Mouse (Mus musculus) heart, embryonic 16.5 days (tissue): ENCODE data around the gene Fbrs. TPM values are rescaled to one million over a fixed set of nuclear protein-coding genes. Genes with fewer than 3 reads are reported as not detected.
A peak's percentile ranks its signal among the peaks of the same experiment; 100 is the strongest.

Experiments
- ATAC-seq: fragments of 200-750 bp; cut with Nextera tagmentation; replicated peaks from 2 replicates; pipeline ENCODE4 v1.8.0; 2017; ENCODE audit warnings: moderate number of reproducible peaks; ENCODE audit not compliant: insufficient read depth, low FRiP score; ENCODE audit errors: extremely low read depth
- H3K27ac ChIP-seq: fragments of 300-500 bp; sonication (generic); 2 replicates; pipeline ENCODE4 v1.5.1; 2014; ENCODE audit warnings: mild to moderate bottlenecking, low read length, control low read depth, moderate library complexity
- H3K27me3 ChIP-seq: fragments of 300-500 bp; sonication (generic); 2 replicates; pipeline ENCODE4 v1.6.1; 2014; ENCODE audit warnings: low read length, mixed read lengths; ENCODE audit not compliant: control insufficient read depth, insufficient read depth
- H3K36me3 ChIP-seq: fragments of 300-500 bp; sonication (generic); 2 replicates; pipeline ENCODE4 v1.6.1; 2014; ENCODE audit not compliant: control insufficient read depth, insufficient read depth
- H3K4me1 ChIP-seq: fragments of 300-500 bp; sonication (generic); 2 replicates; pipeline ENCODE4 v1.6.1; 2014; ENCODE audit warnings: low read length, mixed read lengths; ENCODE audit not compliant: control insufficient read depth, insufficient read depth
- H3K4me2 ChIP-seq: fragments of 300-500 bp; sonication (generic); 2 replicates; pipeline ENCODE4 v1.6.1; 2014; ENCODE audit warnings: low read depth, mild to moderate bottlenecking, control low read depth, low read length
- H3K4me3 ChIP-seq: fragments of 300-500 bp; sonication (generic); 2 replicates; pipeline ENCODE4 v1.5.1; 2014; ENCODE audit warnings: mild to moderate bottlenecking, control low read depth, low read length
- H3K9ac ChIP-seq: fragments of 300-500 bp; sonication (generic); 2 replicates; pipeline ENCODE4 v1.6.1; 2014; ENCODE audit warnings: low read length, control low read depth
- H3K9me3 ChIP-seq: fragments of 300-500 bp; sonication (generic); replicated peaks from 2 replicates; pipeline ENCODE4 v1.6.1; 2016; ENCODE audit warnings: low read length; ENCODE audit not compliant: control insufficient read depth
- WGBS: fragments of 180-500 bp; shearing (Covaris S2); extraction: QIAGEN DNeasy Blood & Tissue Kit; methylation state at CpG from one replicate; pipeline ENCODE4 v1.1.7; 2014; 5-methylcytosine and 5-hydroxymethylcytosine counted together
- polyA plus RNA-seq: library from polyadenylated mRNA; unstranded; fragments of >200 nt; fragmentation: Nextera tagmentation; extraction: Ambion mirVana; gene quantifications from 2 replicates; pipeline ENCODE4 v1.2.1, GENCODE M21; 2015

Fbrs gene
- polyA plus RNA-seq, result 8.3 and 8.9 TPM in 2 replicates

GRCm38 (mm10) chr7:127478635-127479317, at the start of gene Fbrs:
Fbrs (plus strand) TSS chr7:127479199.
- peak within 1 kb of the TSS; percentile 96 for H3K9ac ChIP-seq
- H3K4me1 ChIP-seq, result peaks cover 23% of the 10 kb centered on the region
- H3K9me3 ChIP-seq, result no peaks in the 10 kb centered on the region
- H3K27ac ChIP-seq, result peak within 1 kb of the TSS; percentile 100
- under 1% methylated on average over 54 of the region's 62 CpGs for WGBS
- no peaks in the 10 kb centered on the region for H3K27me3 ChIP-seq
- H3K36me3 ChIP-seq, result peaks cover 47% of the 10 kb centered on the region
- H3K4me3 ChIP-seq, result peak within 1 kb of the TSS; percentile 72
- H3K4me2 ChIP-seq, result peak within 1 kb of the TSS; percentile 98
- peak; percentile 79 for ATAC-seq

DNA sequence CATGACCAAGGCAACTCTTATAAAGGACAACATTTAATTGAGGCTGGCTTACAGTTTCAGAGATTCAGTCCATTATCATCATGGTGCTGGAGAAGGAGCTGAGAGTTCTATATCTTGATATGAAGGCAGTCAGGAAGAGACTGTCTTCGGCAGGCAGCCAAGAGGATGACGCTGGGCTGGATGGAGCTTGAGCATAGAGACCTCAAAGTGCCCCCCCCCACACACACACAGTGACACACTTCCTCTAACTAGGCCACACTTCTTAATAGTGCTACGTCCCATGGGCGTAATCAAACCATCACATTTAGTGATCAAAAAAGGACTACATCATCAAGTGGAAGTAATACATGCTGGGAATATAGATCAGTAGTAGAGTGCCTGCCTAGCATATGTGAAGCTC, 43.8 kb upstream of the Fbrs start:
- Histone ChIP-seq H3K4me3 (no peak overlapping the region), H3K27me3 (no peaks in the 10 kb centered on the region), H3K36me3 (no peaks in the 10 kb centered on the region), H3K27ac (no peak overlapping the region), H3K9ac (no peak overlapping the region), H3K9me3 (0 out of 2 replicates have a peak, but pooled peaks cover 8% of the 10 kb centered on the region), H3K4me2 (no peak overlapping the region), H3K4me1 (no peaks in the 10 kb centered on the region)
- 82% methylated on average over 4 of the region's 4 CpGs for WGBS
- ATAC-seq, result no peak

DNA sequence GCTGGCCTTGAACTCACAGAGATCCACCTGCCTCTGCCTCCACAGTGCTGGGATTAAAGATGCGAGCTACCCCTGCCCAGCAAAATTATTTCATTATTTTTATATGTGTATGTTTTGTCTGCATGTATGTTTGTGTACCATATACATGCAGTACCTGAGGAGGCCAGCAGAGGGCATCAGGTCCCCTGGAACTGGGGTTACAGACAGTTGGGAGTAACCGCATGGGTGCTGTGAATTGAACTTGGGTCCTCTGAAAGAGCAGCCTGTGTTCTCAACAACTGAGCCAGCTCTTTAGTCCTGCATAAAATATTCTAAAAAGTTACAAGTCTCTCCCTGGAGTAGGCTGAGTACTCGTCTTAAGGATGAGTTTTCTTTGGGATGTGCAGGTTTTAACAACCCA, 41.3 kb upstream of the Fbrs start:
- Histone ChIP-seq H3K9ac (no peak overlapping the region), H3K27ac (no peak overlapping the region), H3K4me3 (no peak overlapping the region), H3K36me3 (peaks cover 4% of the 10 kb centered on the region; the same call in 1 of the 2 replicates), H3K9me3 (0 out of 2 replicates have a peak, but pooled peaks cover 8% of the 10 kb centered on the region), H3K4me1 (no peaks in the 10 kb centered on the region), H3K4me2 (no peak overlapping the region), H3K27me3 (no peaks in the 10 kb centered on the region)
- ATAC-seq, result no peak
- 86% methylated on average over 3 of the region's 3 CpGs for WGBS

DNA sequence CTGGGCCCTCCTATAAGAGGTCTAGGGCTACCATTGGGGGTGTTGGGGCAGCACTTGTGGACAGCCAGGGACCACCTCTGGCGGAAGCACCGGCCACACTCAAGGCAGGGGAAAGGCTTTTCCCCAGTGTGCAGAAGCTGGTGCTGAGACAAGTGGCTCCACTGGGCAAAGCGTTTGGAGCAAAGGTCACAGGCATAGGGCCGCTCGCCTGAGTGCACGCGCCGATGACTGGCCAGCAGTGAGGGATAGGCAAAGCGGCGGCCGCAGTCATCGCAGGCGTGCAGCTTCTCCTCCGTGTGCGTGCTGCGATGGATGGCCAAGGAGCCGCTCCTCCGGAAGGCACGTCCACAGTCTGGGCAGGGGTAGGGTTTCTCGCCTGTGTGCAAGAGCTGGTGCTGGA, 35.0 kb upstream of the Fbrs start:
- Histone ChIP-seq H3K4me1 (peaks cover 4% of the 10 kb centered on the region; the same call in 1 of the 2 replicates), H3K4me3 (no peak overlapping the region), H3K27ac (no peak overlapping the region), H3K27me3 (no peaks in the 10 kb centered on the region), H3K9me3 (no peaks in the 10 kb centered on the region), H3K36me3 (peaks cover 28% of the 10 kb centered on the region), H3K4me2 (no peak overlapping the region), H3K9ac (no peak overlapping the region)
- no peak for ATAC-seq
- WGBS, result 88% methylated on average over 20 of the region's 20 CpGs

DNA sequence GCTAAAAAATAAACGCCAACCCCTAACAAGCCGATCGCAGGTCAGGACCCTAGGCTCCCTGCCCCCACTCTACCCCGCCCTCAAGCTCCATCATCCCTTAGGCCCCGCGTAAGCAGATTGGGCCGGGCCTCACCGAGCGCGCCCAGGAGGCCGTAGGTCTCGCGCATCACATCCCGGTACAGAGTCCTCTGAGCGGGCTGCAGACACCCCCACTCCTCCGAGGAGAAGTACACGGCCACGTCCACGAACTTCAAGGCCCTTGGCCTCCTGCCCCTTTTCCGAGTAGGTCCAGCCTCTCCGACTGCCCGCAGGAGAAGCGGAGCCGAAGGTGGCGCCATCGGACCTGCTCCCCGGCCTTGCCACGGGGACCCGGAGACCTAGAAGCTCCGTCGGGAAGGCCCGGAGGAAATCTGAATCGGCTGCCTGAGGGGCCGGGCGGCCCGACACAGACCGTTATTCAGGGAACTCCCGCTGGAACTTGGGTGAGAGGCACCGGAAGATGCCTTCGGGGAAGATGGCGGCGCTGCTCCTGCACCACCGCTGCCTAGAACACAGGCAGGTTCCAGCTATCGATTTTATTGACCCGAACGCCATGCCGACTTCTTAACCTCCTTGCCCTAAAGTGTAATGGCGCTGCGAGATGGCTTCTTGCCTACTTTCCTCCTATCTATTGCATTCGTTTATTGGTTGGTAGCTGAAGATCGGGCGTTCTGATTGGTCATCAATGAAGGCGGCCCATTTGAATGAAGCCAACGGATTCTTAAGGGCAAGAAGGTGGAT, 30.3 kb upstream of the Fbrs start, which contains the start of gene Zfp689:
TSS of gene Zfp689 (minus strand) at position 638 of the 780 bp plus-strand sequence.
- Histone ChIP-seq H3K9me3 (no peaks in the 10 kb centered on the region), H3K4me3 (peak within 1 kb of the TSS; percentile 96), H3K4me1 (peaks cover 18% of the 10 kb centered on the region), H3K4me2 (peak within 1 kb of the TSS; percentile 93), H3K27ac (peak within 1 kb of the TSS; percentile 97), H3K36me3 (peaks cover 30% of the 10 kb centered on the region), H3K9ac (peak within 1 kb of the TSS; percentile 97), H3K27me3 (no peaks in the 10 kb centered on the region)
- ATAC-seq, result peak; percentile 90
- WGBS, result under 1% methylated on average over 54 of the region's 54 CpGs

DNA sequence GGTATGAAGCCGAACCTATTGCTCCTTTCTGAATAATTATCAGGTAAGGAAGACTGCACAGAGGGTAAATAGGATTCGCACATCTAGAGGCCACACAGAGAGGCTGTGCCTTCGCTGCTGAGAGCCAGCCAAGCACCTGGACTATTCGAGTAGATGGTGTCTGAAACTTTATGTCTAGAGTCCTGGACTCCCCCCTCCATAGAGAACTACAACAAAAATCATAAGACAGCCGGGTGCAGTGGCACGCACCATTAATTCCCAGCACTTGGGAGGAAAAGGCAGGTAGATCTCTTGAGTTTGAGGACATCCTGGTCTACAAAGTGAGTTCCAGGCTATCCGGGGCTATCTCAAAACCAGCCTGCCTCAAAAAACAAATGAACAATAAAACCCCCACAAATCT, 29.0 kb upstream of the Fbrs start:
- ATAC-seq, result no peak

GRCm38 (mm10) chr7:127453056-127453455, 25.9 kb upstream of the Fbrs start:
- no peak overlapping the region for H3K9ac ChIP-seq
- no peak overlapping the region for H3K27ac ChIP-seq
- 92% methylated on average over 2 of the region's 2 CpGs for WGBS
- ATAC-seq, result no peak
- H3K27me3 ChIP-seq, result no peaks in the 10 kb centered on the region
- H3K4me1 ChIP-seq, result peaks cover 16% of the 10 kb centered on the region
- no peaks in the 10 kb centered on the region for H3K9me3 ChIP-seq
- H3K4me2 ChIP-seq, result no peak overlapping the region
- H3K4me3 ChIP-seq, result no peak overlapping the region
- H3K36me3 ChIP-seq, result peaks cover 28% of the 10 kb centered on the region

More for the DNA sequence above, 29.0 kb upstream of the Fbrs start:
- peak overlapping the region; percentile 93 for H3K4me2 ChIP-seq
- H3K4me3 ChIP-seq, result peak overlapping the region; percentile 96
- peaks cover 18% of the 10 kb centered on the region for H3K4me1 ChIP-seq
- no peaks in the 10 kb centered on the region for H3K9me3 ChIP-seq
- H3K9ac ChIP-seq, result peak overlapping the region; percentile 67
- no peak overlapping the region for H3K27ac ChIP-seq
- H3K27me3 ChIP-seq, result no peaks in the 10 kb centered on the region
- peaks cover 25% of the 10 kb centered on the region for H3K36me3 ChIP-seq
- 80% methylated on average over 7 of the region's 7 CpGs for WGBS

DNA sequence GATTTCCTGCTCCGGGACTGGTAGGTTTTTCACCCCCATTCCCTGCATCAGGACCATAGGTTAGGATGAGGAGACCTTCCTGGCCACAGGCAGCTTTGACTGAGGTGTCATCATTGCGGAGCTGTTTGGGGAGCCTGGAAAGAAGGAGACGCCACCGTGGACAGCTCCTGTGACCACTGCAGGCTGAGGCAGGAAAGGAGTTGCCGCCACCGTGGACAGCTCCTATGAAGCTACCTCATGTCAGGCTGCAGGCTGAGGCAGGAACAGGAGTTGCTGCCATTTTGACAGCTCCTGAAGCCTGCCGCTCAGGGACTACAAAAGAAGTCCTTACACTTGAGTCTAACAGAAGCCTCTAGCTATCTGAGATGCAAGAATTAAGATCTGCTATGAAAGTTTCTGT, 24.1 kb upstream of the Fbrs start:
- no peak for ATAC-seq
- WGBS, result 86% methylated on average over 7 of the region's 7 CpGs
- Histone ChIP-seq H3K4me3 (no peak overlapping the region), H3K9me3 (no peaks in the 10 kb centered on the region), H3K9ac (no peak overlapping the region), H3K27ac (no peak overlapping the region), H3K27me3 (no peaks in the 10 kb centered on the region), H3K4me2 (no peak overlapping the region), H3K36me3 (peaks cover 36% of the 10 kb centered on the region), H3K4me1 (peaks cover 7% of the 10 kb centered on the region)
